Mouse (Mus musculus) Muller cell, postnatal 12 days (primary cell): ENCODE data around the gene Tmem274.

Experiments
- DNase-seq: peaks from one replicate; pipeline ENCODE4 v3.0.0-alpha.2; 2015; ENCODE audit errors: inconsistent ontology term

Tmem274 gene

GRCm38 (mm10) chr4:149475096-149475495, 2.1 kb upstream of the Tmem274 start:
- no peak for DNase-seq

GRCm38 (mm10) chr4:149484566-149484965, 7.4 kb downstream of the Tmem274 start:
- DNase-seq = no peak

- DNase-seq = peak; percentile 97
These were observed 8.1 kb downstream of the Tmem274 start, which contains the start of the genes Nmnat1 and Lzic for GRCm38 (mm10) chr4:149485053-149485824. Nmnat1 (minus strand) TSS chr4:149485202. Lzic (plus strand) TSS chr4:149485229.

DNA sequence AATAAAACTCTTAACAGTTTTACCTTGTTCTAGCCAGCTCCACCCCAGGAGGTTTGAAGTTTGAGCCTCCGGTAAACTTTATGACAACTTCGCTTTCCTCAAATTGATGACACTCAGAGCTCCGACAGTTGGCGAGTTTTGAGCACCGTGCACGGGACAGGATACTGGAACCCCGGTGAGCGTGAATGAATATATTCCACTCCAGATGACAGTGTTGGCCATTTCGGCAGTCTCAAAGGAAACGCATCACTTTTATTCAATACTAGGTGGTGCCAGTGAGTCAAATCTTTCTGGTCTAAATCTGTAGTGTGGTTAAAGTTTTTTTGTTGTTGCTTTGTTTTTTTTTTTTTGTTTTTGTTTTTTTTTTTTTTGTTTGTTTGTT, 8.6 kb downstream of the Tmem274 start:
- DNase-seq = peak; percentile 52

- no peak for DNase-seq
These were observed 10.6 kb downstream of the Tmem274 start for GRCm38 (mm10) chr4:149487729-149488128.

GRCm38 (mm10) chr4:149489415-149490240, 12.4 kb downstream of the Tmem274 start:
- DNase-seq = no peak

- DNase-seq = no peak
These were observed 14.0 kb downstream of the Tmem274 start for GRCm38 (mm10) chr4:149491151-149491550.

DNA sequence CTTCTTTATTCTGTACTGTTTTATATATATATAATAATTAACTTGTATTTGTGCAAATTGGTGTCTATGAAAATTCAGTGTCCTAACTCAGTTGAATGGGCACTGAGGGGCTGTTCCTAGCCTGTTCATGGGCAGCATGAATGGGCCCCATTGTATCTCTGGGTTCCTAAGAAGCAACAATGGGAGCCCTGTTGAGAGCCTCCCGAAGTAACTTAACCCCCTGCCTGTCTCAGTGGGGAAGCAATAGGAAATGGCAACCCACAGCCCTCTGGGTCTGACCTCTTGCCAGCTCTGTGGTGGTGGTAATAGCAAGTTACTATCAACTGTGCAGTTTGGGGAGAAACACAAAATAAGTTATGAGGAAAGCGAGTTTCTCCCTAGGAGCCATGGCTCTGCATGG, 19.4 kb downstream of the Tmem274 start:
- DNase-seq = peak; percentile 85

DNA sequence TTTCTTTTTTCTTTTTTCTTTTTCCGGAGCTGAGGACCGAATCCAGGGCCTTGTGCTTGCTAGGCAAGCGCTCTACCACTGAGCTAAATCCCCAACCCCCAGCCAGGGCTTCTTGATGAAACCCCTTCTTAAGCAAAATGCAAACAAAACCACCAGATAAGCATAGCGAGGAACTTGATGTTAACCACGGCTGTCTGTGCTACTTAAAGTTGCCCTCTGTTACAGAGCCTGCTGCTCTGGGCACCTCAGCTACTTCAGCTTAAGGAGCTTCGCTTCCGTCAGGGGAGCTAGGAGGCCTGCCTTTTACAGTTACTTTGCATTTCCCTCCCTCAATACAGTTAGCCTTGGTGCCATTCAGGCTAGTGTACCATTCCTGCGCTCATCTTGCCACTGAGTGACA, 21.7 kb downstream of the Tmem274 start:
- DNase-seq = no peak

GRCm38 (mm10) chr4:149499790-149500189, 22.6 kb downstream of the Tmem274 start:
- DNase-seq = no peak

GRCm38 (mm10) chr4:149504363-149504762, 27.2 kb downstream of the Tmem274 start:
- DNase-seq = no peak

DNA sequence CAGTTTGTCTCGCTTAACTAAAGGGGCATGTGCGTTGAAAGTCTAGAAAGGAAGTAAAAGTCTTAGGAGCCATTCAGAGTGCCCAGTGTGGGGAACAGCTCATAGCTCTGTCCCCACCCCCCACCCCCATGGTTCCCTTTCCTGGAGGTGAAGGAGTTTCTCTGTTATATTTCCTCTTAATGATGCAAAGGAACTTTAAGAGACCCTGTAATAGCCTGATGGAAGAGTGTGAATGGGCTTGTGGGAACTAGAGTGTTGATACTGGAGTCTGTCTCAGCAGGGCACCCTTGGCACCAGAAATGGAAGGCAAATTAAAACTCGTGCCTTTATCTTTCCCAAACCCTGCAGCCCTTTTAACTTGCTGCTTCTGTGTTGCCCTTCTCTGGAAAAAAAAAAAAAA, 27.7 kb downstream of the Tmem274 start:
- peak; percentile 61 for DNase-seq

DNA sequence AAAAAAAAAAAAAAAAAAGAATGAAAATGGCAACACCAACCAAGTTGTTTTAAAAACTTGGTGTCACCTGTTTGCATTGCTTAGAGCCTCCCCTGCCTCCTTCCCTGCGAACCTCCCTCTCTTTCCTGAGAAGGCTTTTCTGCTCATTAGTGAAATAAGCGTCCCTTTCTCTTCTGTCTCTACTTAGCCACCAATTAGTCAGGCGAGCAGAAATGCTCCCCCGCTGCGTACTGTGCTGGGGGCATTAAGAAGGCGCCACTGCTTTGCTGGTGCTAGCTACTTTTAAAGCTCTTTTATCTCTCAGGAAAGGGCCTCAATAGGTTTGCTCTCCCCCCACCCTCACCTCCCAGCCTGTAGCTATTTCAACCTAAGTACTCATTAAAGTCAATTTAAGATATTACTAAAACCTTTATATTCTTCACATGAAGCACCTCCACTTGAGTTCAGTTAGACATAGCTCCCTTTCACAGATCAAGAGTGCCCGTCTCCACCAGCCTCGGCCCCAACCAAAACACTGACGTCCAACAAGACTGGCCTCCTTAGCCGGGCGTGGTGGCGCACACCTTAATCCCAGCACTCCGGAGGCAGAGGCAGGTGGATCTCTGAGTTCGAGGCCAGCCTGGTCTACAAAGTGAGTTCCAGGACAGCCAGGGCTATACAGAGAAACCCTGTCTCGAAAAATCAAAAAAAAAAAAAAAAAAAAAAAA, 28.2 kb downstream of the Tmem274 start:
- DNase-seq = peak; percentile 62

DNA sequence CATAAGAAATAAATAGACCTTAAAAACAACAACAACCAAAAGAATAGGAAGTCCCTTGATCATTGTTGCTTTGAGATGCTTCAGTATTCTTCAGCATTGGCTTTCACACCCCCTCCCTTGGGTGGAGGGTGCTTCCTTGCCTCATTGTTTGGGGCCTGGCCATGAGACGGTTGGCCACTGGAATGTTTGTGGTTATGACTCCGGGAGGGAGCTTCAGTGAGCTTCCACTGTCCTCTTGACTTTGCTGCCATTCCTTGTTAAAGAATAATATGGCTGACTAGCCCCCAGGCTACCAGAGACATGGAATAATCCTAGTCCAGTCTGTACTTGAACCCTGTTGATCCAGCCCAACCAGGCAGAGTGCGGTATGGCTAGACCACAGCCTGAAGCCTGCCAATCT, 29.7 kb downstream of the Tmem274 start:
- DNase-seq = peak; percentile 90

- DNase-seq = no peak
These were observed 34.1 kb downstream of the Tmem274 start for GRCm38 (mm10) chr4:149511221-149511646.

- DNase-seq = no peak
These were observed 34.9 kb downstream of the Tmem274 start for GRCm38 (mm10) chr4:149512072-149512471.

- DNase-seq = no peak
These were observed 38.5 kb downstream of the Tmem274 start for GRCm38 (mm10) chr4:149515706-149516105.

DNA sequence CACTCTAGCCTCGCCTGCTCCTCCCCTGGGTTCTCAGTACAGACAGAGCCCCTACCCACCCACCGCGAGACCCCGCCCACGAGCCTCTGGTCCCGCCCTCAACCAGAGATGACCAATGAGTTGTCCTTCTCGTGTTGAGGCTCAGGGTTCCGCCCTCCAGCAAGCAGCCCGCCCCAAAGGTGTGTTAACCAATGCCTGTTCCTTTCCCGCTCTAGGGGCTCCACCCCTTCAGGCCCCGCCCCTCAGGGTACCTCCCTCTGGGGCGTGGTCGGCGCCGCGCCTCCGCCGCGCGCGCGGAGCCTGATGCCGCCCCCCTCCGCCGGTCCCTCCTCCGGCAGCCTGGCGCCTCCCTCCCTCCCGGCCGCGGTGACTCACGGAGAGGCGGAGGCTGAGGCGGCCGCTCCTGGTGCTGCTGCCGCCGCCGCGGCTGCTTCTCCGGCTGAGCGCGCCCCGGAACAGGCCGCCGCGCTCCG, 40.7 kb downstream of the Tmem274 start, which contains the start of gene Ctnnbip1:
TSS of gene Ctnnbip1 (plus strand) at position 369 of the 473 bp plus-strand sequence.
- peak; percentile 100 for DNase-seq

- DNase-seq = no peak
These were observed 41.4 kb downstream of the Tmem274 start for GRCm38 (mm10) chr4:149518351-149519220.

- no peak for DNase-seq
These were observed 44.1 kb downstream of the Tmem274 start for GRCm38 (mm10) chr4:149521258-149521657.

- no peak for DNase-seq
These were observed 46.8 kb downstream of the Tmem274 start for GRCm38 (mm10) chr4:149523961-149524360.
